Mouse (Mus musculus) olfactory bulb, adult 2 months (tissue): ENCODE results near the gene Helq.

ENCODE experiments used
- CTCF ChIP-seq: fragments of 200-500 bp; IDR thresholded peaks from 2 replicates; pipeline ENCODE4 v1.5.1; 2012; ENCODE audit warnings: low read depth, mild to moderate bottlenecking, low read length, moderate library complexity; ENCODE audit not compliant: insufficient read depth
- POLR2A ChIP-seq: fragments of 200-500 bp; IDR thresholded peaks from 2 replicates; pipeline ENCODE4 v1.6.1; 2012; ENCODE audit warnings: mild to moderate bottlenecking, low read depth, low read length, moderate library complexity; ENCODE audit not compliant: insufficient read depth

GRCm38 (mm10) chr5:100766026-100766425 is 32.4 kb downstream of the Helq start:
- TF ChIP-seq POLR2A = no peak
- TF ChIP-seq CTCF = no peak
